Comparison of ENCODE assay signal across 13 mouse cellular contexts in genomic region chr6:109398690-109399089, GRCm38 (mm10).
A peak's percentile ranks its signal among the peaks of the same experiment; 100 is the strongest.
DNase-seq lines count a peak whose midpoint lies in the region; ATAC-seq lines count a peak whose summit lies in the region.
"Had no signal": no experiment of that assay in that cellular context is flagged by ENCODE, and none has a peak within 500 bp of the region (broad histone marks: within the 10 kb centered on the region; RNA-seq: fewer than 3 reads in every experiment).

No protein-coding gene starts in this region.

- no peaks in the 10 kb centered on the region for H3K27me3 ChIP-seq in intestine, embryonic 15.5 days (replicated peaks)
- H3K27me3 ChIP-seq: heart, embryonic 15.5 days had no signal

- no peaks in the 10 kb centered on the region for H3K9me3 ChIP-seq in intestine, embryonic 15.5 days
- H3K9me3 ChIP-seq: heart, embryonic 15.5 days had no signal

- H3K4me2 ChIP-seq in intestine, embryonic 15.5 days (replicated peaks): no peak overlapping the region
- H3K4me2 ChIP-seq: heart, embryonic 15.5 days had no signal

- H3K27ac ChIP-seq in intestine, embryonic 15.5 days: no peak overlapping the region
- H3K27ac ChIP-seq: heart, embryonic 15.5 days had no signal

- no peak overlapping the region for H3K9ac ChIP-seq in intestine, embryonic 15.5 days
- H3K9ac ChIP-seq: heart, embryonic 15.5 days had no signal

- intact Hi-C loops in left cerebral cortex, postnatal 4 days (cut with DNase I): no loop called here

- no peak overlapping the region for H3K4me3 ChIP-seq in intestine, embryonic 15.5 days (replicated peaks)
- H3K4me3 ChIP-seq: heart, embryonic 15.5 days had no signal

- no peaks in the 10 kb centered on the region for H3K36me3 ChIP-seq in intestine, embryonic 15.5 days
- H3K36me3 ChIP-seq: heart, embryonic 15.5 days had no signal

- no peaks in the 10 kb centered on the region for H3K4me1 ChIP-seq in intestine, embryonic 15.5 days (replicated peaks)
- H3K4me1 ChIP-seq: heart, embryonic 15.5 days had no signal

- DNase-seq in embryo, embryonic 10 days (ENCODE audit: low spot score): peak; percentile 14
- no peak for DNase-seq in embryo, embryonic 9.5 days (ENCODE audit: extremely low spot score)
- peak; percentile 1 for DNase-seq in left cerebral cortex, postnatal 4 days
- no peak for DNase-seq in left cerebral cortex, adult 18-20 months (ENCODE audit: low spot score in 2 of 2)
- peak; percentile 8 for DNase-seq in NIH3T3 (ENCODE audit: low read depth)
- DNase-seq in induced T-regulatory cell, adult 2 months (ENCODE audit: low read depth): peak; percentile 2
- DNase-seq in adrenal gland, postnatal 25 days: no peak
- DNase-seq: cerebellum, adult 9-10 months; kidney, postnatal 25 days; right cerebral cortex, adult 18-20 months; thymus, postnatal 14 days had no signal

- 71% methylated on average over 3 of the region's 3 CpGs for WGBS in intestine, embryonic 15.5 days

- no peak for ATAC-seq in intestine, embryonic 15.5 days

Comparison
In these comparisons a context has a peak if more than half of its experiments do, and no peak if none do; other contexts are left out.
1. DNase-seq: peak in embryo, embryonic 10 days (single experiment), left cerebral cortex, postnatal 4 days (single experiment), NIH3T3 (single experiment) and induced T-regulatory cell, adult 2 months (single experiment); none in embryo, embryonic 9.5 days (single experiment), left cerebral cortex, adult 18-20 months (0 of 2) and adrenal gland, postnatal 25 days (single experiment).